Mouse (Mus musculus): ENCODE results near the gene Rbm5.

- TF ChIP-seq POLR2A (IDR thresholded peaks at IDR 0.05; ENCODE audit: control insufficient read depth, extremely low read depth, insufficient read depth, low read length, poor library complexity), result no peak
- no peak for TF ChIP-seq CTCF (IDR thresholded peaks at IDR 0.05; ENCODE audit: borderline replicate concordance, control insufficient read depth, extremely low read depth, insufficient read depth, low read length, poor library complexity)
Observed at GRCm38 (mm10) chr9:107729709-107730108, 41.1 kb downstream of the Rbm5 start.
